In genomic region chr4:55026109-55026646, GRCm38 (mm10) we compare ENCODE assay signal across 14 mouse cellular contexts.
DNase-seq lines count a peak whose midpoint lies in the region; ATAC-seq and TF ChIP-seq lines count a peak whose summit lies in the region.
"Had no signal": no experiment of that assay in that cellular context is flagged by ENCODE, and none has a peak within 500 bp of the region (broad histone marks: within the 10 kb centered on the region; RNA-seq: fewer than 3 reads in every experiment).

No protein-coding gene starts in this region.

- H3K4me2 ChIP-seq in heart, embryonic 12.5 days = no peak overlapping the region
- H3K4me2 ChIP-seq in neural tube, embryonic 13.5 days = no peak overlapping the region
- H3K4me2 ChIP-seq in intestine, embryonic 15.5 days (replicated peaks) = no peak overlapping the region
- H3K4me2 ChIP-seq in stomach, postnatal 0 days (replicated peaks; ENCODE audit: low read depth) = no peak overlapping the region
- H3K4me2 ChIP-seq: embryonic facial prominence, embryonic 13.5 days; liver, embryonic 12.5 days had no signal

- peak; percentile 98 for DNase-seq in heart, adult 11 months
- no peak for DNase-seq in neural tube, embryonic 10.5 days (ENCODE audit: extremely low spot score, low spot score)
- no peak for DNase-seq in stomach, postnatal 0 days (ENCODE audit: low spot score)
- no peak for DNase-seq in spleen, postnatal 36 days (ENCODE audit: low spot score in 2 of 2)
- DNase-seq in thymus, postnatal 25 days = no peak
- DNase-seq: adrenal gland, adult 8-10 months; cerebellum, adult 8-10 months; spleen, adult 18-20 months; thymus, postnatal 36 days had no signal

- no peak for ATAC-seq in heart, embryonic 12.5 days (ENCODE audit: insufficient number of reproducible peaks, low FRiP score)
- peak; percentile 48; the same call in 1 of the 2 replicates for ATAC-seq in neural tube, embryonic 13.5 days (ENCODE audit: low read depth)
- peak; percentile 45 for ATAC-seq in intestine, embryonic 15.5 days
- ATAC-seq in stomach, postnatal 0 days (ENCODE audit: low FRiP score, low TSS enrichment) = peak; percentile 70; the same call in 1 of the 2 replicates
- ATAC-seq: liver, embryonic 12.5 days had no signal

- no peak overlapping the region for H3K9ac ChIP-seq in heart, embryonic 12.5 days
- no peak overlapping the region for H3K9ac ChIP-seq in neural tube, embryonic 13.5 days
- no peak overlapping the region for H3K9ac ChIP-seq in intestine, embryonic 15.5 days
- H3K9ac ChIP-seq in stomach, postnatal 0 days (ENCODE audit: low read length) = no peak overlapping the region
- H3K9ac ChIP-seq: embryonic facial prominence, embryonic 13.5 days; liver, embryonic 12.5 days had no signal

- H3K4me3 ChIP-seq in heart, embryonic 12.5 days = no peak overlapping the region
- no peak overlapping the region for H3K4me3 ChIP-seq in neural tube, embryonic 13.5 days
- H3K4me3 ChIP-seq in intestine, embryonic 15.5 days (replicated peaks) = no peak overlapping the region
- H3K4me3 ChIP-seq in stomach, postnatal 0 days (ENCODE audit: low read depth, low read length) = no peak overlapping the region
- H3K4me3 ChIP-seq: embryonic facial prominence, embryonic 13.5 days; liver, embryonic 12.5 days had no signal

- 87% methylated on average over 10 of the region's 10 CpGs for WGBS in heart, embryonic 12.5 days
- 54% methylated on average over 10 of the region's 10 CpGs for WGBS in neural tube, embryonic 13.5 days
- 69% methylated on average over 10 of the region's 10 CpGs for WGBS in intestine, embryonic 15.5 days
- 69% methylated on average over 10 of the region's 10 CpGs for WGBS in stomach, postnatal 0 days

- H3K27me3 ChIP-seq in heart, embryonic 12.5 days (replicated peaks) = no peaks in the 10 kb centered on the region
- no peaks in the 10 kb centered on the region for H3K27me3 ChIP-seq in neural tube, embryonic 13.5 days
- no peaks in the 10 kb centered on the region for H3K27me3 ChIP-seq in intestine, embryonic 15.5 days (replicated peaks)
- H3K27me3 ChIP-seq in stomach, postnatal 0 days (ENCODE audit: control insufficient read depth, insufficient read depth, low read length) = no peaks in the 10 kb centered on the region
- H3K27me3 ChIP-seq: embryonic facial prominence, embryonic 13.5 days; liver, embryonic 12.5 days had no signal

- no peak for TF ChIP-seq CTCF in stomach, postnatal 0 days (IDR thresholded peaks at IDR 0.05; ENCODE audit: low read depth)

- no peaks in the 10 kb centered on the region for H3K9me3 ChIP-seq in heart, embryonic 12.5 days (replicated peaks)
- H3K9me3 ChIP-seq in neural tube, embryonic 13.5 days = no peaks in the 10 kb centered on the region
- no peaks in the 10 kb centered on the region for H3K9me3 ChIP-seq in intestine, embryonic 15.5 days
- H3K9me3 ChIP-seq in stomach, postnatal 0 days (ENCODE audit: control insufficient read depth, low read length) = no peaks in the 10 kb centered on the region
- H3K9me3 ChIP-seq: embryonic facial prominence, embryonic 13.5 days; liver, embryonic 12.5 days had no signal

- H3K4me1 ChIP-seq in heart, embryonic 12.5 days (replicated peaks) = peaks cover 7% of the 10 kb centered on the region
- peaks cover 26% of the 10 kb centered on the region for H3K4me1 ChIP-seq in neural tube, embryonic 13.5 days (replicated peaks)
- no peaks in the 10 kb centered on the region for H3K4me1 ChIP-seq in intestine, embryonic 15.5 days (replicated peaks)
- no peaks in the 10 kb centered on the region for H3K4me1 ChIP-seq in stomach, postnatal 0 days (replicated peaks; ENCODE audit: control insufficient read depth, insufficient read depth)
- H3K4me1 ChIP-seq: liver, embryonic 12.5 days had no signal

- no peak overlapping the region for H3K27ac ChIP-seq in heart, embryonic 12.5 days (ENCODE audit: poor library complexity, severe bottlenecking)
- H3K27ac ChIP-seq in neural tube, embryonic 13.5 days (replicated peaks) = peak overlapping the region; percentile 61
- no peak overlapping the region for H3K27ac ChIP-seq in intestine, embryonic 15.5 days
- H3K27ac ChIP-seq in stomach, postnatal 0 days (replicated peaks) = no peak overlapping the region
- H3K27ac ChIP-seq: embryonic facial prominence, embryonic 13.5 days; liver, embryonic 12.5 days had no signal

- H3K36me3 ChIP-seq in heart, embryonic 12.5 days = peaks cover 43% of the 10 kb centered on the region
- peaks cover 80% of the 10 kb centered on the region for H3K36me3 ChIP-seq in neural tube, embryonic 13.5 days
- no peaks in the 10 kb centered on the region; the same call in 1 of the 2 replicates for H3K36me3 ChIP-seq in intestine, embryonic 15.5 days
- no peaks in the 10 kb centered on the region for H3K36me3 ChIP-seq in stomach, postnatal 0 days (ENCODE audit: control insufficient read depth, insufficient read depth, low read length)

- no peak for TF ChIP-seq EP300 in stomach, postnatal 0 days (optimal IDR thresholded peaks at IDR 0.05)
